Mouse (Mus musculus): ENCODE measurements around the gene Vps37c.
A peak's percentile ranks its signal among the peaks of the same experiment; 100 is the strongest.

Gene Vps37c

GRCm38 (mm10) chr19:10742145-10742544 is 53.6 kb downstream of the Vps37c start:
- DNase-seq (ENCODE audit: low read depth) = no peak

GRCm38 (mm10) chr19:10742565-10742964 is 54.0 kb downstream of the Vps37c start:
- no peak for DNase-seq (ENCODE audit: low read depth)

- peak; percentile 37 for DNase-seq (ENCODE audit: low read depth)
Observed at GRCm38 (mm10) chr19:10747182-10747581, 58.6 kb downstream of the Vps37c start.

GRCm38 (mm10) chr19:10747718-10748117 is 59.2 kb downstream of the Vps37c start:
- DNase-seq (ENCODE audit: low read depth) = no peak

GRCm38 (mm10) chr19:10748401-10749102 is 60.0 kb downstream of the Vps37c start:
- DNase-seq (ENCODE audit: low read depth) = no peak

GRCm38 (mm10) chr19:10749295-10749694 is 60.8 kb downstream of the Vps37c start:
- no peak for DNase-seq (ENCODE audit: low read depth)

GRCm38 (mm10) chr19:10750161-10750560 is 61.6 kb downstream of the Vps37c start:
- DNase-seq (ENCODE audit: low read depth) = no peak

GRCm38 (mm10) chr19:10751607-10752006 is 63.1 kb downstream of the Vps37c start:
- DNase-seq (ENCODE audit: low read depth) = no peak

- DNase-seq (ENCODE audit: low read depth) = no peak
Observed at GRCm38 (mm10) chr19:10752106-10752505, 63.6 kb downstream of the Vps37c start.

- no peak for DNase-seq (ENCODE audit: low read depth)
Observed at GRCm38 (mm10) chr19:10752646-10753045, 64.1 kb downstream of the Vps37c start.

GRCm38 (mm10) chr19:10757125-10757524 is 68.6 kb downstream of the Vps37c start:
- no peak for DNase-seq (ENCODE audit: low read depth)

- no peak for DNase-seq (ENCODE audit: low read depth)
Observed at GRCm38 (mm10) chr19:10757526-10757925, 69.0 kb downstream of the Vps37c start.

- DNase-seq (ENCODE audit: low read depth) = no peak
Observed at GRCm38 (mm10) chr19:10758708-10759107, 70.2 kb downstream of the Vps37c start.

- no peak for DNase-seq (ENCODE audit: low read depth)
Observed at GRCm38 (mm10) chr19:10759525-10759924, 71.0 kb downstream of the Vps37c start.

GRCm38 (mm10) chr19:10759983-10760831 is 71.7 kb downstream of the Vps37c start:
- no peak for DNase-seq (ENCODE audit: low read depth)

- DNase-seq (ENCODE audit: low read depth) = no peak
Observed at GRCm38 (mm10) chr19:10761794-10762415, 73.4 kb downstream of the Vps37c start.

GRCm38 (mm10) chr19:10762468-10762867 is 73.9 kb downstream of the Vps37c start:
- DNase-seq (ENCODE audit: low read depth) = no peak

- peak; percentile 62 for DNase-seq (ENCODE audit: low read depth)
Observed at GRCm38 (mm10) chr19:10763381-10764031, 75.0 kb downstream of the Vps37c start.

Data from NIH3T3 (cell line).